Mouse (Mus musculus): ENCODE measurements around the gene Dnaaf2. TPM values are rescaled to one million over a fixed set of nuclear protein-coding genes. Genes with fewer than 3 reads are reported as not detected.

Gene Dnaaf2
- polyA plus RNA-seq (2012; rRNA removed): 2.2 and 3.1 TPM in 2 replicates

- H3K27ac ChIP-seq (ENCODE audit: insufficient read depth, low read length): peak within 1 kb of the TSS; percentile 97
- no peaks in the 10 kb centered on the region; the same call in 1 of the 2 replicates for H3K4me1 ChIP-seq (ENCODE audit: control insufficient read depth, insufficient read depth, low read length)
- no peak for TF ChIP-seq CTCF (IDR thresholded peaks at IDR 0.05; ENCODE audit: extremely low read depth, insufficient read depth, low read length)
- TF ChIP-seq POLR2A (IDR thresholded peaks at IDR 0.05; ENCODE audit: extremely low read depth, insufficient read depth, low read length): no peak
- peak within 1 kb of the TSS; percentile 96 for H3K4me3 ChIP-seq (ENCODE audit: insufficient read depth, low read length)
Measured at GRCm38 (mm10) chr12:69198164-69198535, at the start of gene Dnaaf2. Dnaaf2 (minus strand) TSS chr12:69198429.

- no peak for TF ChIP-seq CTCF (IDR thresholded peaks at IDR 0.05; ENCODE audit: extremely low read depth, insufficient read depth, low read length)
- peak; percentile 48; the same call in 1 of the 2 replicates for TF ChIP-seq POLR2A (IDR thresholded peaks at IDR 0.05; ENCODE audit: extremely low read depth, insufficient read depth, low read length)
- H3K27ac ChIP-seq (ENCODE audit: insufficient read depth, low read length): peak overlapping the region; percentile 84
- H3K4me1 ChIP-seq (ENCODE audit: control insufficient read depth, insufficient read depth, low read length): peaks cover 2% of the 10 kb centered on the region; the same call in 1 of the 2 replicates
- H3K4me3 ChIP-seq (ENCODE audit: insufficient read depth, low read length): peak overlapping the region; percentile 94
Measured at GRCm38 (mm10) chr12:69241771-69242431, 43.7 kb upstream of the Dnaaf2 start.

- no peak for TF ChIP-seq POLR2A (IDR thresholded peaks at IDR 0.05; ENCODE audit: extremely low read depth, insufficient read depth, low read length)
- TF ChIP-seq CTCF (IDR thresholded peaks at IDR 0.05; ENCODE audit: extremely low read depth, insufficient read depth, low read length): no peak
- Histone ChIP-seq H3K4me3 (ENCODE audit: insufficient read depth, low read length) (peak overlapping the region; percentile 94), H3K4me1 (ENCODE audit: control insufficient read depth, insufficient read depth, low read length) (peaks cover 2% of the 10 kb centered on the region; the same call in 1 of the 2 replicates), H3K27ac (ENCODE audit: insufficient read depth, low read length) (peak overlapping the region; percentile 84)
Measured at GRCm38 (mm10) chr12:69241405-69241770, 43.2 kb upstream of the Dnaaf2 start.

- Histone ChIP-seq H3K4me1 (ENCODE audit: control insufficient read depth, insufficient read depth, low read length) (peaks cover 2% of the 10 kb centered on the region; the same call in 1 of the 2 replicates), H3K27ac (ENCODE audit: insufficient read depth, low read length) (peak within 1 kb of the TSS; percentile 84), H3K4me3 (ENCODE audit: insufficient read depth, low read length) (peak within 1 kb of the TSS; percentile 94)
- TF ChIP-seq CTCF (IDR thresholded peaks at IDR 0.05; ENCODE audit: extremely low read depth, insufficient read depth, low read length) (no peak), POLR2A (IDR thresholded peaks at IDR 0.05; ENCODE audit: extremely low read depth, insufficient read depth, low read length) (no peak)
Measured at GRCm38 (mm10) chr12:69240876-69241275, 42.6 kb upstream of the Dnaaf2 start, which contains the start of gene Klhdc1. Klhdc1 (plus strand) TSS chr12:69241176.

DNA sequence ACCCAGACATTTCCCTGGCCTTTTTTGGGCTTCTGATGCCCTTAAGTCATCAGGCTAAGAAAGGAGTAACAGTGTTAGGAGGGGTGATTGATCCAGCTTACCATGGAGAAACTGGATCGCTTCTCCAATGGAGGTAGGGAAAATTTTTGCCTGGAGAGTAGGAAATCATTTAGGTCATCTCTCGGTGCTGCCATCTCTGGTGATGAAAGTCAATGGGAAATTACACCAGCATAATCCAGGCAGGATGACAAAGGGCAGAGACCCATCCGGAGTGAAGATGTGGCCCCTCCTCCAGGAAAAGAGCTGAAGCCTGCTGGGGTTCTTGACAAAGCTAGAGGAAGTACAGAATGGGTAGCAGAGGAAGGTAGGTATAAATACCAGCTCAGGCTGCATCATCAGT is 40.1 kb upstream of the Dnaaf2 start:
- Histone ChIP-seq H3K4me1 (ENCODE audit: control insufficient read depth, insufficient read depth, low read length) (peaks cover 2% of the 10 kb centered on the region; the same call in 1 of the 2 replicates), H3K27ac (ENCODE audit: insufficient read depth, low read length) (no peak overlapping the region), H3K4me3 (ENCODE audit: insufficient read depth, low read length) (no peak overlapping the region)
- TF ChIP-seq POLR2A (IDR thresholded peaks at IDR 0.05; ENCODE audit: extremely low read depth, insufficient read depth, low read length) (no peak), CTCF (IDR thresholded peaks at IDR 0.05; ENCODE audit: extremely low read depth, insufficient read depth, low read length) (0 out of 2 replicates have a peak, but pooled peaks have one; percentile 2)

DNA sequence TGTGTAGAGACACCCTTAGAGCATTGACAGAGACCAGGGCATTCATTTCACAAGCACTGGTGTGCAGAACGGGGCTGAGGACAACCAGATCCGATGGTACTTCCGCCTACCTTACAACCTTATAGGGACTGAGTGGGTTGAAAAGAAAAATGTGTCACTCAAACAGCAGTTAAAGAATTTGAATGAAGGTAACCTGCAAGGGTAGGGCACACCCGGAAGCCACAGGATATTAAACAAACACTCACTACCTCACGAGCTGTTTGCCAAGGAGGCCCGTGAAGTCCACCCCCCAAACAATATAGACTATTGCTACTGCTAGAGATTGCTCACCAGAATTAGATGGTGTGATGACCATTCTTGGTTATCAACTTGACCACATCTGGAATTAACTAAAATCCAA is 37.6 kb upstream of the Dnaaf2 start:
- Histone ChIP-seq H3K27ac (ENCODE audit: insufficient read depth, low read length) (no peak overlapping the region), H3K4me3 (ENCODE audit: insufficient read depth, low read length) (no peak overlapping the region), H3K4me1 (ENCODE audit: control insufficient read depth, insufficient read depth, low read length) (no peaks in the 10 kb centered on the region)
- no peak for TF ChIP-seq POLR2A (IDR thresholded peaks at IDR 0.05; ENCODE audit: extremely low read depth, insufficient read depth, low read length)
- no peak for TF ChIP-seq CTCF (IDR thresholded peaks at IDR 0.05; ENCODE audit: extremely low read depth, insufficient read depth, low read length)

DNA sequence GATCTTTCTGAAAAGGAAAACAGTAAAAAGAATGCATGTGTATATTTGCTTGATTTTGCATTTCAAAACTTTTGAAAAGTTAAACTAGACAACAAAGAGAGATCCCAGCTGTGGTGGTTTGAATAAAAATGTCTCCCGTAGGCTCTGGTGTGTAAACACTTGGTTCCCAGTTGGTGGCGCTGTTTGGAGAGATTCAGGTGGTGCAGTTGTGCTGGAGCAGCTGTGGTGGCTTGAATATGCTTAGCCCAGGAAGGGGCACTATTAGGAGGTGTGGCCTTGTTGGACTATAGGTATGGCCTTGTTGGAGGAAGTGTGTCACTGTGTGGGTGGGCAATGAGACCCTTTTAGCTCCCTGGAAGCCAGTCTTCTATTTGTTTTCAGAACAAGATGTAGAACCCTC is 31.0 kb upstream of the Dnaaf2 start:
- Histone ChIP-seq H3K4me3 (ENCODE audit: insufficient read depth, low read length) (no peak overlapping the region), H3K4me1 (ENCODE audit: control insufficient read depth, insufficient read depth, low read length) (no peaks in the 10 kb centered on the region), H3K27ac (ENCODE audit: insufficient read depth, low read length) (no peak overlapping the region)
- TF ChIP-seq POLR2A (IDR thresholded peaks at IDR 0.05; ENCODE audit: extremely low read depth, insufficient read depth, low read length): no peak
- no peak for TF ChIP-seq CTCF (IDR thresholded peaks at IDR 0.05; ENCODE audit: extremely low read depth, insufficient read depth, low read length)

- Histone ChIP-seq H3K4me3 (ENCODE audit: insufficient read depth, low read length) (peak within 1 kb of the TSS; percentile 71), H3K4me1 (ENCODE audit: control insufficient read depth, insufficient read depth, low read length) (no peaks in the 10 kb centered on the region), H3K27ac (ENCODE audit: insufficient read depth, low read length) (no peak within 1 kb of the TSS)
- no peak for TF ChIP-seq POLR2A (IDR thresholded peaks at IDR 0.05; ENCODE audit: extremely low read depth, insufficient read depth, low read length)
- TF ChIP-seq CTCF (IDR thresholded peaks at IDR 0.05; ENCODE audit: extremely low read depth, insufficient read depth, low read length): no peak
Measured at GRCm38 (mm10) chr12:69227776-69228466, 29.7 kb upstream of the Dnaaf2 start, which contains the start of gene Pole2. Pole2 (minus strand) TSS chr12:69228195.

- H3K4me3 ChIP-seq (ENCODE audit: insufficient read depth, low read length): no peak overlapping the region
- H3K27ac ChIP-seq (ENCODE audit: insufficient read depth, low read length): no peak overlapping the region
- H3K4me1 ChIP-seq (ENCODE audit: control insufficient read depth, insufficient read depth, low read length): no peaks in the 10 kb centered on the region
- TF ChIP-seq POLR2A (IDR thresholded peaks at IDR 0.05; ENCODE audit: extremely low read depth, insufficient read depth, low read length) (no peak), CTCF (IDR thresholded peaks at IDR 0.05; ENCODE audit: extremely low read depth, insufficient read depth, low read length) (no peak)
Measured at GRCm38 (mm10) chr12:69220613-69221277, 22.5 kb upstream of the Dnaaf2 start.
